Mouse (Mus musculus) lung, postnatal 0 days (tissue): ENCODE results near the gene Thg1l.

ENCODE experiments used
- CTCF ChIP-seq: IDR thresholded peaks from 2 replicates; pipeline ENCODE4 v1.5.1; 2016; ENCODE audit warnings: antibody characterized with exemption, mild to moderate bottlenecking
- EP300 ChIP-seq: IDR thresholded peaks from 2 replicates; pipeline ENCODE4 v1.6.1; 2016; ENCODE audit warnings: antibody characterized with exemption, mild to moderate bottlenecking, control low read depth

DNA sequence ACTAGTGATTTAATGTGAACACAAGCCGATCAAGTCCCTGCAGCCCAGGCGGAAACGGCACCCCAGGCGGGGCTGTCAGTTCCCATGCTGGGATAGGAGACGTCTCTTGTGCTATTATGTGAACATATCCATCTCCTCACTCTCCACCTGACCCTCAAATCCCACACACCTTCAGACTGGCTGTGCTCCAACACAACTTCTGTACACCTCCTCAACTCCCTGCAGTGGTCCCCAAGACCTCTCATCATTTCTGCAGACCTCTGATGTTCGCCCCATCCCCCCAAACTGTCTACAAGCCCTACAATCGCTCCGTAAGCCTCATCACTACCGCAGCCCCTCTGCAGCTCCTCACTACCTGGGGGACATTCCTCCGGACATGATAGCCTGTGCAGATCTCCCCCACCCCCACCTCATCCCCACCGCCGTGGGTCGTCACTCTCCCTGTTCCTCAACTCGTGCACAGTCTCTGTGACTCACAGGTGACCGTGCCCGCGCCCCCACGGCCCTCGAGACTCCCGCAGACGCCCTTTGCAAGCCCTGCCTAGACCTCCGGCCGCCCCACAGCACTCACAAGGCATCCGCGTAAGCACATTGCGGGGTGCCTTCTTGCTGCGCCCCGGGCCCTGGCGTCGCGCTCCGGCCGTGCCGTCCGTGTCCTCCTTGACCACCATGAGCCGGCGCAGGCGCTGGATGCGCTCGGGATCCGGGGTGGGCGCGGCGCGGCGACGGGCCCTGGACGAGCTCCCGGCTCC is 11.2 kb downstream of the Thg1l start:
- TF ChIP-seq CTCF, result no peak
- TF ChIP-seq EP300, result no peak
